Comparison of ENCODE assay signal across 8 mouse cellular contexts in the genomic region with DNA sequence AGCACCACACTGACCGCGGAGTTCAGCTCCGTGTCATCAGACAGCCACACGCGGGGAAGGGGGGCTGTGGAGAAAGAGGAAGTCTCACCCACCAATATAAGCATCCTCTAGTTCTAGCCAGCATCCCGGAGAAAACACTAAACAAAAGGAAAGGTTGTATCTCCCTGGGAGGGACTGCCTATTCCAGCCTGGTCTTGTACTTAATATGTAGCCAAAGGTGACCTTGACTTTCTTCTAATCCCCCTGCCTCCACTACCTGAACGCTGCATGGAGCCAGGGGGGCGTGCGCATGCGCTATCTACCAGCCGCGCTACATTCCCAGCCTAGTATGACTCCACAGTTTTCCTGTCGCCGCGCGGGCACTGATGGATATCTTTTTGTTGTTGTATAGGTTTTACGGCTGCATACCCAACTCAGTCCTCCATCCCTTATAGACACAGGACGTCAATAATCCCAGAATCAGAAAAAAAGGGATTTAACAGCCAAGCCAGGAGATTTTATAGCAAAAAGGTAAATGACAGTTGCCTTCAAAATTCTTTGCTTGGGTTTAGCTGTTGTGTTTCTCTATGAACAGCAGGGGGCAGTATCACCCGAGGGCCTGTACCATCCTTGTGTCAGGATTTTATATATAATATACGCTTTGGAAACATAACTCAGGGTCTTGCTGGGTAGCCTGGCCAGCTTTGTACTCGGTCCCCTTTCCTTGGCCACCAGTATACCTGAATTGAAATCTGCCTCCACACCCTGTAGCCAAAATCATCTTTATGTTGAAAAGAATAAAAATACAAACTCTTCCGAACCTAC. TPM values are rescaled to one million over a fixed set of nuclear protein-coding genes. Genes with fewer than 3 reads are reported as not detected.
DNase-seq lines count a peak whose midpoint lies in the region; ATAC-seq and TF ChIP-seq lines count a peak whose summit lies in the region.

No protein-coding gene starts in this region.

- TF ChIP-seq CTCF in cerebellum, adult 2 months (IDR thresholded peaks at IDR 0.05; ENCODE audit: borderline replicate concordance, insufficient read depth, low read depth, low read length), result peak; percentile 32; the same call in 1 of the 2 replicates

- H3K4me2 ChIP-seq in kidney, embryonic 15.5 days, result peak overlapping the region; percentile 56
- peak overlapping the region; percentile 68 for H3K4me2 ChIP-seq in liver, embryonic 12.5 days

- 14% methylated on average over 22 of the region's 22 CpGs for WGBS in cerebellum, adult 2 months
- WGBS in kidney, embryonic 15.5 days, result 11% methylated on average over 22 of the region's 22 CpGs
- 10% methylated on average over 22 of the region's 22 CpGs for WGBS in liver, embryonic 12.5 days (ENCODE audit: insufficient replicate concordance)

- no peaks in the 10 kb centered on the region for H3K27me3 ChIP-seq in cerebellum, adult 2 months (ENCODE audit: control insufficient read depth, insufficient read depth, low read length)
- 0 out of 2 replicates have a peak, but pooled peaks cover 9% of the 10 kb centered on the region for H3K27me3 ChIP-seq in kidney, embryonic 15.5 days
- peaks cover 23% of the 10 kb centered on the region for H3K27me3 ChIP-seq in liver, embryonic 12.5 days (replicated peaks)

- peak; percentile 92 for ATAC-seq in frontal cortex, adult (ENCODE audit: low TSS enrichment)
- ATAC-seq in kidney, embryonic 15.5 days (replicated peaks; ENCODE audit: low FRiP score), result no peak
- peak; percentile 87 for ATAC-seq in liver, embryonic 12.5 days

- DNase-seq in cerebellum, adult 2 months, result peak; percentile 34 to 39
- no peak for DNase-seq in cerebellum, adult 11-12 months
- DNase-seq in brain, adult 2 months (ENCODE audit: low read depth, low spot score), result peak; percentile 75
- DNase-seq in neural tube, embryonic 10.5 days (ENCODE audit: extremely low spot score, low spot score), result peak; percentile 62
- peak; percentile 23 for DNase-seq in thymus, postnatal 25 days

- no peak overlapping the region for H3K27ac ChIP-seq in cerebellum, adult 2 months (ENCODE audit: insufficient read depth, low read length)
- no peak overlapping the region for H3K27ac ChIP-seq in kidney, embryonic 15.5 days
- peak overlapping the region; percentile 52 for H3K27ac ChIP-seq in liver, embryonic 12.5 days

- H3K9me3 ChIP-seq in kidney, embryonic 15.5 days (replicated peaks), result no peaks in the 10 kb centered on the region
- H3K9me3 ChIP-seq in liver, embryonic 12.5 days (replicated peaks), result no peaks in the 10 kb centered on the region

- H3K9ac ChIP-seq in kidney, embryonic 15.5 days, result no peak overlapping the region
- peak overlapping the region; percentile 57 for H3K9ac ChIP-seq in liver, embryonic 12.5 days

- no peak for TF ChIP-seq POLR2A in cerebellum, adult 2 months (IDR thresholded peaks at IDR 0.05; ENCODE audit: borderline replicate concordance, insufficient read depth, low read length)

- peak overlapping the region; percentile 22 for H3K4me3 ChIP-seq in cerebellum, adult 2 months (replicated peaks; ENCODE audit: insufficient read depth, low read depth, low read length)
- peak overlapping the region; percentile 25 for H3K4me3 ChIP-seq in kidney, embryonic 15.5 days (replicated peaks)
- H3K4me3 ChIP-seq in liver, embryonic 12.5 days, result peak overlapping the region; percentile 47

- no peaks in the 10 kb centered on the region for H3K4me1 ChIP-seq in cerebellum, adult 2 months (ENCODE audit: control insufficient read depth, insufficient read depth, low read length)
- peaks cover 15% of the 10 kb centered on the region for H3K4me1 ChIP-seq in kidney, embryonic 15.5 days
- peaks cover 18% of the 10 kb centered on the region for H3K4me1 ChIP-seq in liver, embryonic 12.5 days

- no peaks in the 10 kb centered on the region for H3K36me3 ChIP-seq in kidney, embryonic 15.5 days
- H3K36me3 ChIP-seq in liver, embryonic 12.5 days, result no peaks in the 10 kb centered on the region

RNA-seq across cellular contexts. Expression of gene Nipal3, which starts 12.9 kb away (rescaled TPM):
- polyA plus RNA-seq in cerebellum, adult 2 months (2012; rRNA removed), result 57.5 and 60.9 TPM in 2 replicates
- polyA plus RNA-seq in kidney, embryonic 15.5 days (2015; fragmentation: Nextera tagmentation; extraction: Ambion mirVana), result 4.9 and 6.2 TPM in 2 replicates
- 2.8 and 3.6 TPM in 2 replicates for polyA plus RNA-seq in liver, embryonic 12.5 days (2016; fragmentation: Nextera tagmentation; extraction: Ambion mirVana)

RNA-seq across cellular contexts. Expression of gene Stpg1, which starts 13.2 kb away (rescaled TPM):
- polyA plus RNA-seq in cerebellum, adult 2 months (2012; rRNA removed), result 0.72 and 0.76 TPM in 2 replicates
- polyA plus RNA-seq in kidney, embryonic 15.5 days (2015; fragmentation: Nextera tagmentation; extraction: Ambion mirVana), result 0.60 and 0.65 TPM in 2 replicates
- polyA plus RNA-seq in liver, embryonic 12.5 days (2016; fragmentation: Nextera tagmentation; extraction: Ambion mirVana), result 0.14 TPM in 1 of 2 replicates, not detected in the other
